Mouse (Mus musculus): ENCODE measurements at regions not wholly inside any gene's neighbourhood (a gene's known extent, or its start where the extent isn't known, plus 50 kb on each side); places are given as distances from the start of the nearest gene placed in this dataset.

- H3K4me3 ChIP-seq, result no peak overlapping the region
- no peak overlapping the region for H3K27ac ChIP-seq
- no peaks in the 10 kb centered on the region for H3K4me1 ChIP-seq
- H3K4me2 ChIP-seq, result no peak overlapping the region
- H3K9ac ChIP-seq, result no peak overlapping the region
- no peaks in the 10 kb centered on the region for H3K36me3 ChIP-seq
- no peak for ATAC-seq (ENCODE audit: insufficient number of reproducible peaks, low FRiP score, low TSS enrichment, low read depth)
- WGBS, result 92% methylated on average over 1 of the region's 1 CpGs
- H3K9me3 ChIP-seq, result no peaks in the 10 kb centered on the region
- H3K27me3 ChIP-seq, result no peaks in the 10 kb centered on the region
These were observed 357.0 kb downstream of the Foxo1 start for GRCm38 (mm10) chr3:52625125-52625524.

GRCm38 (mm10) chr3:52622530-52622929 is 354.4 kb downstream of the Foxo1 start:
- H3K4me3 ChIP-seq, result no peak overlapping the region
- no peak overlapping the region for H3K9ac ChIP-seq
- 90% methylated on average over 8 of the region's 8 CpGs for WGBS
- no peaks in the 10 kb centered on the region for H3K4me1 ChIP-seq
- H3K9me3 ChIP-seq, result no peaks in the 10 kb centered on the region
- no peaks in the 10 kb centered on the region for H3K27me3 ChIP-seq
- no peak overlapping the region for H3K4me2 ChIP-seq
- ATAC-seq (ENCODE audit: insufficient number of reproducible peaks, low FRiP score, low TSS enrichment, low read depth), result no peak
- H3K27ac ChIP-seq, result no peak overlapping the region
- H3K36me3 ChIP-seq, result no peaks in the 10 kb centered on the region

GRCm38 (mm10) chr3:52621936-52622335 is 353.8 kb downstream of the Foxo1 start:
- H3K4me2 ChIP-seq, result no peak overlapping the region
- no peak for ATAC-seq (ENCODE audit: insufficient number of reproducible peaks, low FRiP score, low TSS enrichment, low read depth)
- H3K4me1 ChIP-seq, result no peaks in the 10 kb centered on the region
- no peak overlapping the region for H3K4me3 ChIP-seq
- H3K36me3 ChIP-seq, result no peaks in the 10 kb centered on the region
- no peak overlapping the region for H3K9ac ChIP-seq
- H3K27me3 ChIP-seq, result no peaks in the 10 kb centered on the region
- 76% methylated on average over 8 of the region's 8 CpGs for WGBS
- no peak overlapping the region for H3K27ac ChIP-seq
- H3K9me3 ChIP-seq, result no peaks in the 10 kb centered on the region

GRCm38 (mm10) chr3:52618925-52619224 is 350.7 kb downstream of the Foxo1 start:
- Histone ChIP-seq H3K9me3 (no peaks in the 10 kb centered on the region), H3K9ac (no peak overlapping the region), H3K27ac (no peak overlapping the region), H3K4me1 (no peaks in the 10 kb centered on the region), H3K4me2 (no peak overlapping the region), H3K27me3 (no peaks in the 10 kb centered on the region), H3K36me3 (no peaks in the 10 kb centered on the region), H3K4me3 (no peak overlapping the region)
- ATAC-seq (ENCODE audit: insufficient number of reproducible peaks, low FRiP score, low TSS enrichment, low read depth), result no peak
- 87% methylated on average over 2 of the region's 2 CpGs for WGBS

- ATAC-seq (ENCODE audit: insufficient number of reproducible peaks, low FRiP score, low TSS enrichment, low read depth), result no peak
- Histone ChIP-seq H3K36me3 (no peaks in the 10 kb centered on the region), H3K27ac (no peak overlapping the region), H3K4me1 (no peaks in the 10 kb centered on the region), H3K9ac (no peak overlapping the region), H3K4me3 (no peak overlapping the region), H3K27me3 (no peaks in the 10 kb centered on the region), H3K9me3 (no peaks in the 10 kb centered on the region), H3K4me2 (no peak overlapping the region)
- WGBS, result 81% methylated on average over 7 of the region's 7 CpGs
These were observed 350.2 kb downstream of the Foxo1 start for GRCm38 (mm10) chr3:52618212-52618924.

- 45% methylated on average over 8 of the region's 8 CpGs for WGBS
- ATAC-seq (ENCODE audit: insufficient number of reproducible peaks, low FRiP score, low TSS enrichment, low read depth), result no peak
- H3K9ac ChIP-seq, result no peak overlapping the region
These were observed 349.4 kb downstream of the Foxo1 start for GRCm38 (mm10) chr3:52617413-52618149.

GRCm38 (mm10) chr3:52611881-52612280 is 343.7 kb downstream of the Foxo1 start:
- 94% methylated on average over 8 of the region's 8 CpGs for WGBS
- Histone ChIP-seq H3K27me3 (no peaks in the 10 kb centered on the region), H3K36me3 (no peaks in the 10 kb centered on the region), H3K4me3 (no peak overlapping the region), H3K4me2 (no peak overlapping the region), H3K4me1 (no peaks in the 10 kb centered on the region), H3K9me3 (no peaks in the 10 kb centered on the region), H3K27ac (no peak overlapping the region), H3K9ac (no peak overlapping the region)
- no peak for ATAC-seq (ENCODE audit: insufficient number of reproducible peaks, low FRiP score, low TSS enrichment, low read depth)

More at GRCm38 (mm10) chr3:52617413-52618149, 349.4 kb downstream of the Foxo1 start:
- Histone ChIP-seq H3K4me3 (no peak overlapping the region), H3K4me2 (no peak overlapping the region), H3K36me3 (no peaks in the 10 kb centered on the region), H3K27ac (no peak overlapping the region), H3K4me1 (no peaks in the 10 kb centered on the region), H3K27me3 (no peaks in the 10 kb centered on the region), H3K9me3 (no peaks in the 10 kb centered on the region)

GRCm38 (mm10) chr3:52610466-52610865 is 342.3 kb downstream of the Foxo1 start:
- Histone ChIP-seq H3K4me3 (no peak overlapping the region), H3K9me3 (no peaks in the 10 kb centered on the region), H3K9ac (no peak overlapping the region), H3K36me3 (no peaks in the 10 kb centered on the region), H3K4me1 (peaks cover under 1% of the 10 kb centered on the region; the same call in 1 of the 2 replicates), H3K27ac (no peak overlapping the region), H3K27me3 (0 out of 2 replicates have a peak, but pooled peaks cover 3% of the 10 kb centered on the region), H3K4me2 (no peak overlapping the region)
- 54% methylated on average over 3 of the region's 3 CpGs for WGBS
- ATAC-seq (ENCODE audit: insufficient number of reproducible peaks, low FRiP score, low TSS enrichment, low read depth), result no peak

- no peak for ATAC-seq (ENCODE audit: insufficient number of reproducible peaks, low FRiP score, low TSS enrichment, low read depth)
- WGBS, result 77% methylated on average over 5 of the region's 5 CpGs
- H3K27me3 ChIP-seq, result 0 out of 2 replicates have a peak, but pooled peaks cover 4% of the 10 kb centered on the region
- no peak overlapping the region for H3K4me3 ChIP-seq
- H3K9me3 ChIP-seq, result no peaks in the 10 kb centered on the region
- H3K36me3 ChIP-seq, result no peaks in the 10 kb centered on the region
- H3K4me2 ChIP-seq, result no peak overlapping the region
- peaks cover 8% of the 10 kb centered on the region for H3K4me1 ChIP-seq
- H3K27ac ChIP-seq, result no peak overlapping the region
- H3K9ac ChIP-seq, result no peak overlapping the region
These were observed 339.9 kb downstream of the Foxo1 start for GRCm38 (mm10) chr3:52608086-52608426.

- no peak for ATAC-seq (ENCODE audit: insufficient number of reproducible peaks, low FRiP score, low TSS enrichment, low read depth)
- Histone ChIP-seq H3K9ac (no peak overlapping the region), H3K4me1 (peaks cover 10% of the 10 kb centered on the region), H3K9me3 (no peaks in the 10 kb centered on the region), H3K27ac (no peak overlapping the region), H3K4me2 (no peak overlapping the region), H3K36me3 (no peaks in the 10 kb centered on the region), H3K27me3 (0 out of 2 replicates have a peak, but pooled peaks cover 4% of the 10 kb centered on the region), H3K4me3 (no peak overlapping the region)
- 74% methylated on average over 12 of the region's 12 CpGs for WGBS
These were observed 339.4 kb downstream of the Foxo1 start for GRCm38 (mm10) chr3:52607379-52608085.

- no peak for ATAC-seq (ENCODE audit: insufficient number of reproducible peaks, low FRiP score, low TSS enrichment, low read depth)
- H3K36me3 ChIP-seq, result no peaks in the 10 kb centered on the region
- no peak overlapping the region for H3K27ac ChIP-seq
- H3K9me3 ChIP-seq, result no peaks in the 10 kb centered on the region
- H3K27me3 ChIP-seq, result 0 out of 2 replicates have a peak, but pooled peaks cover 4% of the 10 kb centered on the region
- H3K4me3 ChIP-seq, result no peak overlapping the region
- no peak overlapping the region for H3K9ac ChIP-seq
- no peak overlapping the region for H3K4me2 ChIP-seq
- H3K4me1 ChIP-seq, result peaks cover 18% of the 10 kb centered on the region
- 46% methylated on average over 6 of the region's 6 CpGs for WGBS
These were observed 337.2 kb downstream of the Foxo1 start for GRCm38 (mm10) chr3:52605261-52605771.

- Histone ChIP-seq H3K4me2 (no peak overlapping the region), H3K4me3 (no peak overlapping the region), H3K27ac (0 out of 2 replicates have a peak overlapping the region, but pooled peaks have one; percentile 47), H3K27me3 (0 out of 2 replicates have a peak, but pooled peaks cover 4% of the 10 kb centered on the region), H3K36me3 (no peaks in the 10 kb centered on the region), H3K9me3 (no peaks in the 10 kb centered on the region), H3K4me1 (peaks cover 18% of the 10 kb centered on the region), H3K9ac (no peak overlapping the region)
- ATAC-seq (ENCODE audit: insufficient number of reproducible peaks, low FRiP score, low TSS enrichment, low read depth), result peak; percentile 83
- WGBS, result 41% methylated on average over 8 of the region's 8 CpGs
These were observed 335.1 kb downstream of the Foxo1 start for GRCm38 (mm10) chr3:52603244-52603704.
